Mouse (Mus musculus): Measurements from ENCODE around the gene Defb22. TPM values are rescaled to one million over a fixed set of nuclear protein-coding genes. Genes with fewer than 3 reads are reported as not detected.

Gene Defb22
- polyA plus RNA-seq (2014; fragmentation: Nextera tagmentation; extraction: Ambion mirVana): not detected in 2 replicates

DNA sequence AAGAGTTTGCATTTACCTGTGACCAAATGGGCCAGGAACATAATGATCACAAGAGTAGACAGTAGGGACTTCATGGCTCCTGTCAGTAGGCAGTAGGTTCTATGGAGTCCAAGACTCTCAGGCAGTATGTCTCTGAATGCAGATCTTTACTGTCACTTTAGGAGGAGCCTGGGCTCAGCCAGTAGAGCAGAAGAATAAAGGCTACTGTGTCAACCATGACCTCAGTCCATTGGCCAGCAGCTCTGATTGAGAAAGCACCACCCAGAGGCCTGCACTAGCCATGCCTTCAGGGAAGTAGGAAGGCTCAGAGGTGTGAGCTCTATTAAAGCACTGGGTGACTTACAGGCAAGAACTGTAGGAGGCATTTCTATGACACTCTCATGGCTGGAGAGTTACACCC is at the start of gene Defb22:
Defb22 (minus strand) TSS at position 101 of the 400 bp plus-strand sequence.
- H3K36me3 ChIP-seq (replicated peaks; ENCODE audit: control insufficient read depth, insufficient read depth, low read depth, low read length): no peaks in the 10 kb centered on the region
- no peaks in the 10 kb centered on the region for H3K4me1 ChIP-seq (ENCODE audit: control insufficient read depth, insufficient read depth, low read length)
- H3K4me3 ChIP-seq (ENCODE audit: low read depth, low read length): no peak within 1 kb of the TSS
- no peak within 1 kb of the TSS for H3K9ac ChIP-seq (replicated peaks; ENCODE audit: low read length)
- H3K27me3 ChIP-seq (ENCODE audit: control insufficient read depth, insufficient read depth, low read length): no peaks in the 10 kb centered on the region
- H3K4me2 ChIP-seq (ENCODE audit: low read depth, low read length): no peak within 1 kb of the TSS
- H3K9me3 ChIP-seq (replicated peaks; ENCODE audit: control insufficient read depth, low read length): no peaks in the 10 kb centered on the region
- no peak for ATAC-seq (replicated peaks; ENCODE audit: insufficient number of reproducible peaks, low FRiP score, low TSS enrichment, low read depth)
- DNase-seq (ENCODE audit: low spot score): no peak
- H3K27ac ChIP-seq (replicated peaks; ENCODE audit: low read depth, low read length): no peak within 1 kb of the TSS

DNA sequence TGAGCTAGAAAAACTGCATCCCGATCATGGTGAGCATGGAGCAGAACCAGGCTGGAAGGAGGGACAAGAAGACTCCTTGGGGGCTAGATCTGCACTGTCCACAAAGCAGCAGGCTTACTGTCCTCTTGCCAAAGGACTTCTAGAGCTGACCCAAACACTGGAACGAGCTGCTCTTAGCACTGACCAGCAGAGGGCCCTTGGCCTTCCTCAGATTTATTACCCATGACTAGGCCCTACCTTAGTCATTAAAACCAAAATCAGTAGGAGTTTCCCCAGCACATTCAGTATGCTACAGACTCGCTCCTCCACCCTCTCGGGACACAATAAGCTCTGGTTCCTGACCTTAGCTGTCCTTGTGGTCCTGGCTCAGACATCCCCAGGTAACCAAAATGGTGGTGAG is 28.0 kb upstream of the Defb22 start, which contains the start of gene Defb28:
Defb28 (plus strand) TSS at position 275 of the 400 bp plus-strand sequence.
- no peak for ATAC-seq (replicated peaks; ENCODE audit: insufficient number of reproducible peaks, low FRiP score, low TSS enrichment, low read depth)
- no peak for DNase-seq (ENCODE audit: low spot score)

GRCm38 (mm10) chr2:152516084-152516483 is 26.1 kb upstream of the Defb22 start:
- ATAC-seq (replicated peaks; ENCODE audit: insufficient number of reproducible peaks, low FRiP score, low TSS enrichment, low read depth) (no peak), DNase-seq (ENCODE audit: low spot score) (no peak)
- WGBS: 85% methylated on average over 4 of the region's 4 CpGs
- Histone ChIP-seq H3K4me3 (ENCODE audit: low read depth, low read length) (no peak overlapping the region), H3K9me3 (replicated peaks; ENCODE audit: control insufficient read depth, low read length) (no peaks in the 10 kb centered on the region), H3K27me3 (ENCODE audit: control insufficient read depth, insufficient read depth, low read length) (no peaks in the 10 kb centered on the region), H3K9ac (replicated peaks; ENCODE audit: low read length) (no peak overlapping the region), H3K4me1 (ENCODE audit: control insufficient read depth, insufficient read depth, low read length) (no peaks in the 10 kb centered on the region), H3K36me3 (replicated peaks; ENCODE audit: control insufficient read depth, insufficient read depth, low read depth, low read length) (no peaks in the 10 kb centered on the region), H3K4me2 (ENCODE audit: low read depth, low read length) (no peak overlapping the region), H3K27ac (replicated peaks; ENCODE audit: low read depth, low read length) (no peak overlapping the region)

More for the DNA sequence above, 28.0 kb upstream of the Defb22 start, which contains the start of gene Defb28:
- WGBS: 80% methylated on average over 4 of the region's 4 CpGs
- H3K9ac ChIP-seq (replicated peaks; ENCODE audit: low read length): no peak within 1 kb of the TSS
- no peaks in the 10 kb centered on the region for H3K4me1 ChIP-seq (ENCODE audit: control insufficient read depth, insufficient read depth, low read length)
- no peak within 1 kb of the TSS for H3K27ac ChIP-seq (replicated peaks; ENCODE audit: low read depth, low read length)
- H3K4me3 ChIP-seq (ENCODE audit: low read depth, low read length): no peak within 1 kb of the TSS
- H3K4me2 ChIP-seq (ENCODE audit: low read depth, low read length): no peak within 1 kb of the TSS
- H3K36me3 ChIP-seq (replicated peaks; ENCODE audit: control insufficient read depth, insufficient read depth, low read depth, low read length): no peaks in the 10 kb centered on the region
- no peaks in the 10 kb centered on the region for H3K27me3 ChIP-seq (ENCODE audit: control insufficient read depth, insufficient read depth, low read length)
- H3K9me3 ChIP-seq (replicated peaks; ENCODE audit: control insufficient read depth, low read length): no peaks in the 10 kb centered on the region

- Histone ChIP-seq H3K36me3 (replicated peaks; ENCODE audit: control insufficient read depth, insufficient read depth, low read depth, low read length) (no peaks in the 10 kb centered on the region), H3K27me3 (ENCODE audit: control insufficient read depth, insufficient read depth, low read length) (no peaks in the 10 kb centered on the region), H3K4me2 (ENCODE audit: low read depth, low read length) (no peak within 1 kb of the TSS), H3K4me3 (ENCODE audit: low read depth, low read length) (no peak within 1 kb of the TSS), H3K9me3 (replicated peaks; ENCODE audit: control insufficient read depth, low read length) (no peaks in the 10 kb centered on the region), H3K27ac (replicated peaks; ENCODE audit: low read depth, low read length) (no peak within 1 kb of the TSS), H3K9ac (replicated peaks; ENCODE audit: low read length) (no peak within 1 kb of the TSS), H3K4me1 (ENCODE audit: control insufficient read depth, insufficient read depth, low read length) (no peaks in the 10 kb centered on the region)
- ATAC-seq (replicated peaks; ENCODE audit: insufficient number of reproducible peaks, low FRiP score, low TSS enrichment, low read depth): no peak
- 61% methylated on average over 1 of the region's 1 CpGs for WGBS
- DNase-seq (ENCODE audit: low spot score): no peak
Measured at GRCm38 (mm10) chr2:152511592-152511991, 21.7 kb upstream of the Defb22 start, which contains the start of gene Defb26. Gene Defb26 (minus strand): TSS chr2:152511692.

- Histone ChIP-seq H3K4me3 (ENCODE audit: low read depth, low read length) (no peak overlapping the region), H3K36me3 (replicated peaks; ENCODE audit: control insufficient read depth, insufficient read depth, low read depth, low read length) (no peaks in the 10 kb centered on the region), H3K9me3 (replicated peaks; ENCODE audit: control insufficient read depth, low read length) (no peaks in the 10 kb centered on the region), H3K4me1 (ENCODE audit: control insufficient read depth, insufficient read depth, low read length) (no peaks in the 10 kb centered on the region), H3K9ac (replicated peaks; ENCODE audit: low read length) (no peak overlapping the region), H3K27me3 (ENCODE audit: control insufficient read depth, insufficient read depth, low read length) (no peaks in the 10 kb centered on the region), H3K4me2 (ENCODE audit: low read depth, low read length) (no peak overlapping the region), H3K27ac (replicated peaks; ENCODE audit: low read depth, low read length) (no peak overlapping the region)
- DNase-seq (ENCODE audit: low spot score) (no peak), ATAC-seq (replicated peaks; ENCODE audit: insufficient number of reproducible peaks, low FRiP score, low TSS enrichment, low read depth) (no peak)
- 74% methylated on average over 2 of the region's 2 CpGs for WGBS
Measured at GRCm38 (mm10) chr2:152503950-152504349, 14.0 kb upstream of the Defb22 start.

GRCm38 (mm10) chr2:152500863-152501229 is 10.9 kb upstream of the Defb22 start:
- no peak for ATAC-seq (replicated peaks; ENCODE audit: insufficient number of reproducible peaks, low FRiP score, low TSS enrichment, low read depth)
- WGBS: 74% methylated on average over 6 of the region's 6 CpGs
- no peaks in the 10 kb centered on the region for H3K36me3 ChIP-seq (replicated peaks; ENCODE audit: control insufficient read depth, insufficient read depth, low read depth, low read length)
- no peak overlapping the region for H3K4me3 ChIP-seq (ENCODE audit: low read depth, low read length)
- H3K9ac ChIP-seq (replicated peaks; ENCODE audit: low read length): no peak overlapping the region
- no peaks in the 10 kb centered on the region for H3K27me3 ChIP-seq (ENCODE audit: control insufficient read depth, insufficient read depth, low read length)
- no peak overlapping the region for H3K27ac ChIP-seq (replicated peaks; ENCODE audit: low read depth, low read length)
- no peaks in the 10 kb centered on the region for H3K4me1 ChIP-seq (ENCODE audit: control insufficient read depth, insufficient read depth, low read length)
- H3K4me2 ChIP-seq (ENCODE audit: low read depth, low read length): no peak overlapping the region
- DNase-seq (ENCODE audit: low spot score): no peak
- no peaks in the 10 kb centered on the region for H3K9me3 ChIP-seq (replicated peaks; ENCODE audit: control insufficient read depth, low read length)

DNA sequence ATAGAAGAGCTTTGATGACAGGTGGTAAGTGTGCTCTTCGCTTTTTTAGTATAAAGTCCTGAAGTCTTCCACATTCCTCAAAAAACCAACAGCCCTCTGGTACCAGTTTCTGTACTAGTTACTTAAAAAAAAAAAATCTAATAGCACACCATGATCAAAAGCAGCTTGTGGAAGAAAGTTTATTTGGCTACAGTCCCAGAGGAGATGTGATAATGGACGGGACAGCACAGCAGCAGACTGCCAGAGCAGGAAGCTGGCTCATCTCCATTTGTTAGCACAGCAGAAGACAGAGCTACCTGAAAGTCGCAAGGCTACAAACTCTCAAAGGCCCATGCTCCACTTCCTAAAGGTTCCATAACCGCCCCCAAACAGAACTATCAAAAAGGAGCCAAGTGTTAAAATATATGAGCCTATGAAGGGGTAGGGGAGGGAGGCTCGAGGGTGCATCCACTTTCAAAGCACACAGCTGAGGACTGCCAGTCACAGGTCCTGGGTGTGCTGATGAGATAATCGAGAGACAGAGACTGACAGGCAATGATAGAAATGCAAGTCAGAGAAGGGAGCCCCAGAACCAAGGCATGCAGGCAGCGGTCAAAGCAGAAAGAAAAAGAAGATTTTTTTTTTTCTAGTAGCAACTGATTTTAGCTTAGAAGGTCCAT is 10.4 kb upstream of the Defb22 start:
- ATAC-seq (replicated peaks; ENCODE audit: insufficient number of reproducible peaks, low FRiP score, low TSS enrichment, low read depth) (no peak), DNase-seq (ENCODE audit: low spot score) (no peak)
- 77% methylated on average over 7 of the region's 7 CpGs for WGBS
- H3K4me2 ChIP-seq (ENCODE audit: low read depth, low read length): no peak overlapping the region
- H3K4me1 ChIP-seq (ENCODE audit: control insufficient read depth, insufficient read depth, low read length): no peaks in the 10 kb centered on the region
- no peak overlapping the region for H3K9ac ChIP-seq (replicated peaks; ENCODE audit: low read length)
- H3K4me3 ChIP-seq (ENCODE audit: low read depth, low read length): no peak overlapping the region
- H3K36me3 ChIP-seq (replicated peaks; ENCODE audit: control insufficient read depth, insufficient read depth, low read depth, low read length): no peaks in the 10 kb centered on the region
- no peaks in the 10 kb centered on the region for H3K27me3 ChIP-seq (ENCODE audit: control insufficient read depth, insufficient read depth, low read length)
- no peaks in the 10 kb centered on the region for H3K9me3 ChIP-seq (replicated peaks; ENCODE audit: control insufficient read depth, low read length)
- H3K27ac ChIP-seq (replicated peaks; ENCODE audit: low read depth, low read length): no peak overlapping the region

- H3K36me3 ChIP-seq (replicated peaks; ENCODE audit: control insufficient read depth, insufficient read depth, low read depth, low read length): no peaks in the 10 kb centered on the region
- no peaks in the 10 kb centered on the region for H3K27me3 ChIP-seq (ENCODE audit: control insufficient read depth, insufficient read depth, low read length)
- H3K9ac ChIP-seq (replicated peaks; ENCODE audit: low read length): no peak overlapping the region
- no peaks in the 10 kb centered on the region for H3K9me3 ChIP-seq (replicated peaks; ENCODE audit: control insufficient read depth, low read length)
- H3K27ac ChIP-seq (replicated peaks; ENCODE audit: low read depth, low read length): no peak overlapping the region
- DNase-seq (ENCODE audit: low spot score) (no peak), ATAC-seq (replicated peaks; ENCODE audit: insufficient number of reproducible peaks, low FRiP score, low TSS enrichment, low read depth) (no peak)
- H3K4me3 ChIP-seq (ENCODE audit: low read depth, low read length): no peak overlapping the region
- no peak overlapping the region for H3K4me2 ChIP-seq (ENCODE audit: low read depth, low read length)
- no peaks in the 10 kb centered on the region for H3K4me1 ChIP-seq (ENCODE audit: control insufficient read depth, insufficient read depth, low read length)
- 82% methylated on average over 6 of the region's 6 CpGs for WGBS
Measured at GRCm38 (mm10) chr2:152498020-152498419, 8.1 kb upstream of the Defb22 start.

All from embryonic facial prominence, embryonic 11.5 days (tissue).